Mouse (Mus musculus) erythroblast, embryonic 14.5 days (primary cell): ENCODE data around the gene Tm9sf1. TPM values are rescaled to one million over a fixed set of nuclear protein-coding genes. Genes with fewer than 3 reads are reported as not detected.

ENCODE experiments used
- H3K27me3 ChIP-seq: 2 replicates; pipeline ENCODE4 v1.6.1; 2012; ENCODE audit warnings: inconsistent platforms; ENCODE audit not compliant: control insufficient read depth
- H3K36me3 ChIP-seq: 2 replicates; pipeline ENCODE4 v1.6.1; 2012; ENCODE audit warnings: mild to moderate bottlenecking, inconsistent platforms; ENCODE audit not compliant: control insufficient read depth
- H3K4me1 ChIP-seq: 2 replicates; pipeline ENCODE4 v1.6.1; 2012; ENCODE audit warnings: inconsistent platforms; ENCODE audit not compliant: control insufficient read depth
- H3K4me3 ChIP-seq: replicated peaks from 2 replicates; pipeline ENCODE3; 2012; ENCODE audit warnings: moderate library complexity, mild to moderate bottlenecking, inconsistent platforms
- H3K9me3 ChIP-seq: 2 replicates; pipeline ENCODE4 v1.6.1; 2012; ENCODE audit warnings: low read length, inconsistent platforms, mixed read lengths; ENCODE audit not compliant: control insufficient read depth
- GATA1 ChIP-seq: IDR thresholded peaks from 2 replicates; pipeline ENCODE4 v1.6.1; 2012; ENCODE audit warnings: low read length, inconsistent platforms, mixed read lengths
- TAL1 ChIP-seq: IDR thresholded peaks from 3 replicates; pipeline ENCODE4 v1.6.1; 2012; ENCODE audit warnings: low read length, inconsistent platforms, mixed read lengths
- polyA plus RNA-seq: library from polyadenylated mRNA; stranded (reverse); fragments of >175 nt; gene quantifications from 2 replicates; pipeline ENCODE4 v1.2.3, GENCODE M21; 2012

The Tm9sf1 gene
- polyA plus RNA-seq = 1.1 and 1.7 TPM in 2 replicates

DNA sequence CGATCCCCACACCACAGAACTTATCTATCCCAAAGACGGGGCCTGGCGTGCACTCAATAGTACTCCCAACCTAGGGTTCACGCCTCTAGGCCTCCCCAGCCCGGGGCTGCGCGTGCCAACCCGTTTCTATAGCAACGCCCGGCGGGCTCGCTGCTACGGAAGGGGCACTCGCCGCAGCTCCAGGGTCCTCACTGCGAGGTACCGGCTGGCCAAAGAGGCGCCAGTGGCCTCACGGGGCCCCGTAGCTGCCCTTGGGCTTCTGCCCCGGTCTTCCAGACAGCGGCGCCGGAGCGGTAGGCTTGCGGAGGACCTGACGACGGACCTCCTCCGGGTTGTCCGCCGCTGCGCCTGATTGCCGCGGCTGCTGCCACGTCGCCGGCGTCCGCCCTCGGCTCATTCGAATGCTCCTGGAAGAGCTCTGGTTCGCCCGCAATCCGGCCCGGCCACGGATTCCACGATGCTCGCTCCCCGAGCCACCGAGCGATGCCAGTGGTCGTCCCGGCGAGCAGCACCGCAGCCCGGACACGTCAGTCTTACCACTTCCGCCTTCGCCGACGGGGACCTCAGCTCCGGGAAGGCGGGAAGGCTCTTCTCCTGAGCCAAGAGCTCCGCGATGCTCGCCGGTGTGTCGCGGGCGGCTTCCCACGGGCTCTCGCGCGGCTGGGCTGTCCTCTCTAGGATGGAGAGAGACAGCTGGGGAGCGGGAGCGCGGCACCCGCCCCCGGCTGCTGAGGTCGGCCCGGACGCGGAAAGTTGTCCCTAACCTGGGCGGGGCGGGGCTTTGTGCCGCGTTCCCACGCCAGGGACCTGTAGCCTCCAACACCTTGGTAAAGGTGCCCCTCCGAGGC lies at the start of gene Tm9sf1:
Tm9sf1 (minus strand) TSS at position 747 of the 848 bp plus-strand sequence.
- peak within 1 kb of the TSS; percentile 74 for H3K4me3 ChIP-seq
- no peaks in the 10 kb centered on the region for H3K27me3 ChIP-seq
- TF ChIP-seq TAL1 = no peak
- peaks cover 65% of the 10 kb centered on the region for H3K4me1 ChIP-seq
- H3K36me3 ChIP-seq = peaks cover 65% of the 10 kb centered on the region
- no peaks in the 10 kb centered on the region for H3K9me3 ChIP-seq

DNA sequence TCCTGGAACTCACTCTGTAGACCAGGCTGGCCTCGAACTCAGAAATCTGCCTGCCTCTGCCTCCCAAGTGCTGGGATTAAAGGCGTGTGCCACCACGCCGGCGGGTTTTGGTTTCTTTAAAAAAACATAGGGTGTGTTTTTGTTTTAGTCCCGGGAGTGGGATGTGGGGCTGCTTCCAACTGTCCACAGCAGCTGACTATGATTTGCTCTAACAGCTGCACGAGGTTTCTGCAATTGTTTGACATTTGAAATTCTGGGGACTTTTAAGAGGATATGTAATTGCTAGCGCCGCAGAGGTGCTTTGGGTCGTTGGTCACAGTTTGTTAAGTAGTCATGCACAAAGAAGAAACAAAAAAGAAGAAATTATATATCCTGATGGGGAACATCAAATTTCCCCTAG lies 45.8 kb upstream of the Tm9sf1 start:
- no peak overlapping the region for H3K4me3 ChIP-seq
- H3K9me3 ChIP-seq = peaks cover 11% of the 10 kb centered on the region
- no peaks in the 10 kb centered on the region for H3K4me1 ChIP-seq
- H3K27me3 ChIP-seq = peaks cover 3% of the 10 kb centered on the region; the same call in 1 of the 2 replicates
- no peak for TF ChIP-seq GATA1
- TF ChIP-seq TAL1 = no peak
- no peaks in the 10 kb centered on the region for H3K36me3 ChIP-seq

DNA sequence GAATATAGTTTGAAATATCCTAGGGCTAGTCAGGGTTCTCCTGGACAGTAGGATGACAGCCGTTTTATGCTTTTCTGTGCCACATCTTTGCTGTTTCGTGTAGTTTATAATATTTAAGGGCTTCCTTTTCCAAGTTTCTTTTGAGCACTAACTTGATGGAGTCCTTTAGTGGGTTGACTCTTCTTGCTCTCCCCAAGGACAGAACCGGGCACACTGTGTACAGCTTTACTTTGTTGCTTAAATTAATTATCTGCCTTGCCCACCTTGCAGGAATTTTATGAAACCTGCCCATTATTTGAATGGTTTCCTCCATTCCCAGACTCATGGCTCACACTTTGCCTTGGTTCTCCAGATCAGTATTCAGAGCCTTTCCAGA lies 38.5 kb upstream of the Tm9sf1 start:
- Histone ChIP-seq H3K4me1 (peaks cover 31% of the 10 kb centered on the region), H3K4me3 (peak overlapping the region; percentile 80), H3K9me3 (no peaks in the 10 kb centered on the region), H3K36me3 (peaks cover 41% of the 10 kb centered on the region), H3K27me3 (peaks cover 3% of the 10 kb centered on the region; the same call in 1 of the 2 replicates)
- TF ChIP-seq TAL1 = no peak
- no peak for TF ChIP-seq GATA1

DNA sequence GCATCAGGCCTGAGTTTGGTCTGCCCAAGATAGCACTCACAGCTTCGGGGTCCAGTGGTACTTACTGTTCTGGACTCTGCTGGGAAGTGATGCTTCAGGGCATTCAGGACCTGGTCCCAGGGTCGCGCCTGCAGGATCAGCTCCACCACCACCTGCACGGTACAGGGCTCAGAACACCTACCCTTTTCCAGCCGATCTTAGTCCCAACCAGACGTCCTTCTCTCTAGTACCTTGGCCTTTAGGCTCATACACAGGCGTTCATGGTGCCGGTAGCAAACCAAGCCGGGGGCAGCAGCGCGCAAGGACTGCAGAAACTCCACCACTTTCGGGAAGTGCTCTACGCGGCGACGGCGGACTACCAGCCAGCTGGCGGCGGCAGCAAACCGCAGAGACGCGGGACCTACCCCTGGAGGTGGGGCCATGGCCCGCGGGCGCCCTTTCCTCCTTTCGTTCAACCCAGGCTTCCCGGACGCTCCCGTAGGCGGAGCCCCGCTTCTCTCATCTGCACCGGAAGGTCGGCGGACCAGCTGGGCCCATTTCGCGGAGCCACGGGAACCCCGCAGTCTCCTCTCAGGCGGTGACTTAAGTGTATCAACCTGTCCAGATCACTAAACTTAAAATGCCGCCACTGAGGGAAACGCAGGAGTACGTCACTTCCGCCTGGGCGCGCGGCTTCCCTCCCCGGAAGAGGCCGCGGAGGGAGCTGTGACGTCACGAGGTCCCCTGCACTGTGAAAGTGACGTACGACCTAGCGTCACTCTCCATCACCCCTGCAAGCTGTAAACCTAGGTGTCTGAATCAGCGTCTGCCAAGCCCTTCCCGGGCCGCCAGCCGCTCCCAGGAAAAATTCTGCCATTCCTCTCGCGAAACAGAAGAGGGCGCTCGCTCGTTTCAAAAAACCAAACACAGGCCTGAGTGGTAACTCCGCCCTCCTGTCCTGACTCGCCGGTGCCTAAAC lies 37.8 kb upstream of the Tm9sf1 start, which contains the start of gene Tinf2:
Tinf2 (minus strand) TSS at position 661 of the 958 bp plus-strand sequence.
- no peak for TF ChIP-seq TAL1
- TF ChIP-seq GATA1 = no peak
- H3K36me3 ChIP-seq = peaks cover 47% of the 10 kb centered on the region
- peak within 1 kb of the TSS; percentile 80 for H3K4me3 ChIP-seq
- peaks cover 3% of the 10 kb centered on the region; the same call in 1 of the 2 replicates for H3K27me3 ChIP-seq
- H3K9me3 ChIP-seq = no peaks in the 10 kb centered on the region
- peaks cover 31% of the 10 kb centered on the region for H3K4me1 ChIP-seq

DNA sequence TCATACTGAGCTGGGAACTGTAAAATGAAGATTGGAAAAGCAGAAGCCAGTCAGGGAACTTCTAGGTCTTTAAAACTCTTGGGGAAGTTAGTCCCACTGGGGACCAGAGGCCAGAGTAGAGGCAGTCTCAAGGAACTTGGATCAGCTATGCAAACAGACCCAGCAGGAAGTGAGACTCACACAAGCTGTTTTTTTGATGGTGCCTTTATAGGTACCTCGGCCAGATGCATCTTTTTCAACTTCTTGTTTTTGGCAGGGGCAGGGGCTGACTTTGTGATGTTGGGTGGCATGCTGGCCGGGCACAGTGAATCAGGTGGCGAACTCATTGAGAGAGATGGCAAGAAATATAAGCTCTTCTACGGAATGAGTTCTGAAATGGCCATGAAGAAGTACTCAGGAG lies 34.0 kb upstream of the Tm9sf1 start:
- no peak for TF ChIP-seq TAL1
- TF ChIP-seq GATA1 = no peak
- H3K4me3 ChIP-seq = no peak overlapping the region
- no peaks in the 10 kb centered on the region for H3K9me3 ChIP-seq
- peaks cover 47% of the 10 kb centered on the region for H3K4me1 ChIP-seq
- H3K36me3 ChIP-seq = peaks cover 65% of the 10 kb centered on the region
- no peaks in the 10 kb centered on the region for H3K27me3 ChIP-seq

DNA sequence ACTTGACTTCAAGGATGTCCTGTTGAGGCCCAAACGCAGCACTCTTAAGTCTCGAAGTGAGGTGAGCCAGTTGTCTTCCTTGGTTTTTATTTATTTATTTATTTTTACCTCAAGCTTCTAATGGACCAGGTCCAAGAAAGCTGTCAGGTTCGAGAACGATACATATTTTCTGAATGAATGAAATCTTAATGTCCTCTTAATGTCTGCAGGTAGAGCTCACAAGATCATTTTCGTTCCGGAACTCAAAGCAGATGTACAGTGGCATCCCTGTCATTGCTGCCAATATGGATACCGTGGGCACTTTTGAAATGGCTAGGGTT lies 29.1 kb upstream of the Tm9sf1 start:
- H3K36me3 ChIP-seq = peaks cover 56% of the 10 kb centered on the region

DNA sequence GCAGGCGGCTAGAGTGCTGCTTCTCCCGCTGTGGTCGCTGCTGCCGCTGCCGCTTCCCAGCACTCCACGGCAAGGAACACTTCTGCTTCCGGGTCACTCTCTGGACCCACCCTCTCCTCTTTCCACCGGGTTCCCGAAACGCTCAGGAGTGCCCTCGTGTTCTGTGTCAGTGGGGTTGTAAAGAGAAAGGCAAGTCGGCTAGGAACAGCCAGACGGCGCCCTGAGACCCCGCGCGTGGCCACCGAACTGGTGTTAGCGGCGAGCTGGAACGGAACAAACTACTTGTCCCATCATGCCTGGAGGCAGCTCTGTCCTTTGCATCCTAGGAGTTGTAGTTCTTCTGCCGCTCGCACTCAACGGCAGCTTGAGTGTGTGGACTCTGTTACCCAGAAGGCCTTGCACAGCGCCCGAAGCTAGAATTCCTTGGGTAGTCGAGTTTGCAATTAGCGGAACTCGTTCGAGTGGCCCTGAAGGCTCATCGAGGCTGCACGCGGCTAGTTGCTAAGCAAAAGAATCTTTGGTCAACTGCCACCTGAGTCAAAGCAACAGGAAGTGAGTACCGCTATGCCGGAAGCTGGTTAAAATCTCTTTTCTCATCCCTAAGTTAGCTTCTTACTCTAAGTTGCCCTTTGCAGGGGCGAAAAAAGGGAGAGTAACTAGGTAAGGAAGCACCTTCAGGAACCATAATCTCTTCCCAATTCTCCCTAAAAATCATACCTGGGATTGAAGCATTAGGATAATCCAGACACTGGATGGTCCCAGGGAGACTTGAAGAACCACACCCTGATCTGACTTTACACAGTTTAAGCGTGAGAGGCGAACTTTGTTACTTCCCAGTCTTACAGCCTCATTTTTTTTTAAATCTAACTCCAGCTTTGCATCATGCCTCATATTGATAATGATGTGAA lies 28.5 kb upstream of the Tm9sf1 start, which contains the start of the genes Gmpr2 and Nedd8:
Gmpr2 (plus strand) TSS at position 109 of the 908 bp plus-strand sequence.
Nedd8 (minus strand) TSS at position 292 of the 908 bp plus-strand sequence.
- Histone ChIP-seq H3K4me1 (peaks cover 47% of the 10 kb centered on the region), H3K9me3 (no peaks in the 10 kb centered on the region), H3K4me3 (peak within 1 kb of the TSS; percentile 97), H3K36me3 (peaks cover 50% of the 10 kb centered on the region), H3K27me3 (no peaks in the 10 kb centered on the region)
- TF ChIP-seq GATA1 (no peak), TAL1 (no peak)

More for the DNA sequence above, 29.1 kb upstream of the Tm9sf1 start:
- H3K9me3 ChIP-seq = no peaks in the 10 kb centered on the region
- H3K4me1 ChIP-seq = peaks cover 47% of the 10 kb centered on the region
- peak overlapping the region; percentile 97 for H3K4me3 ChIP-seq
- H3K27me3 ChIP-seq = no peaks in the 10 kb centered on the region
- TF ChIP-seq GATA1 = no peak
- TF ChIP-seq TAL1 = no peak

DNA sequence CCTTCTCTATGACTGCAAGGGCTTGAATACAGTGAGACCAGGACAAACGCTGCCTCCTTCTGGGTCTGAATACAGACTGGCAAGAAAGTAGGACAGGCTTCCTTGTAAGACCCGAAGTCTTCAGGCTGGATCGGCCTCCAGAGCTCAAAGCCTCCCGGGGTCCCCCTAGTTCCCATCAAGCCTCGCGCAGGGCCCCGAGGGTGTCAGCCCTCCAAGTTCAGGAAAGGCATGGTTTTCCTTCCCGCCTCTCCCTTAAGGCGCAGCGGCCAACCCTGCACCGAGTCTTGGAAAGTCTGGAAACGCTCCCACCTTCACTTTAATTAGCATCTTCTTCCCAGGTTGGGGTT lies 27.9 kb upstream of the Tm9sf1 start:
- Histone ChIP-seq H3K27me3 (no peaks in the 10 kb centered on the region), H3K4me3 (peak overlapping the region; percentile 97), H3K9me3 (no peaks in the 10 kb centered on the region), H3K4me1 (peaks cover 47% of the 10 kb centered on the region), H3K36me3 (peaks cover 49% of the 10 kb centered on the region)
- no peak for TF ChIP-seq GATA1
- no peak for TF ChIP-seq TAL1
